Mouse (Mus musculus): ENCODE data around the gene Pnpla8.
"Not testable (repeated sequence)": the region's sequence is repeated elsewhere in the genome, so short reads cannot be mapped to it uniquely, and the experiment has no call there.

The Pnpla8 gene

GRCm38 (mm10) chr12:44221070-44221469, at the start of gene Pnpla8:
Pnpla8 (plus strand) TSS chr12:44221370.
- in situ Hi-C loops (cut with MboI; ENCODE audit: unreplicated experiment in 2 of 2), result not testable (repeated sequence)

- in situ Hi-C loops (cut with MboI; ENCODE audit: unreplicated experiment in 2 of 2), result loop anchor here in 1 of 2 experiments (10.0 kb wide), 1 partner anchor 1182 kb away; no protein-coding TSS in a partner anchor
Measured at GRCm38 (mm10) chr12:44176331-44177037, 44.7 kb upstream of the Pnpla8 start.

GRCm38 (mm10) chr12:44177038-44177355, 44.2 kb upstream of the Pnpla8 start:
- in situ Hi-C loops (cut with MboI; ENCODE audit: unreplicated experiment in 2 of 2), result loop anchor here in 1 of 2 experiments (10.0 kb wide), 1 partner anchor 1182 kb away; no protein-coding TSS in a partner anchor

GRCm38 (mm10) chr12:44181081-44181982, 39.8 kb upstream of the Pnpla8 start:
- in situ Hi-C loops (cut with MboI; ENCODE audit: unreplicated experiment in 2 of 2), result no loop called here

- in situ Hi-C loops (cut with MboI; ENCODE audit: unreplicated experiment in 2 of 2), result no loop called here
Measured at GRCm38 (mm10) chr12:44197873-44198525, 23.2 kb upstream of the Pnpla8 start.

- in situ Hi-C loops (cut with MboI; ENCODE audit: unreplicated experiment in 2 of 2), result loop anchor here (5.0 to 10.0 kb wide), 3 partner anchors 33 to 336 kb away; no protein-coding TSS in a partner anchor
Measured at GRCm38 (mm10) chr12:44209141-44209823, 11.9 kb upstream of the Pnpla8 start.

GRCm38 (mm10) chr12:44209824-44210752, 11.1 kb upstream of the Pnpla8 start, which contains the start of gene Dnajb9:
Dnajb9 (minus strand) TSS chr12:44210326.
- in situ Hi-C loops (cut with MboI; ENCODE audit: unreplicated experiment in 2 of 2), result loop anchor here (5.0 to 10.0 kb wide), 4 partner anchors 32 to 335 kb away; no protein-coding TSS in a partner anchor

GRCm38 (mm10) chr12:44211555-44211954, 9.6 kb upstream of the Pnpla8 start:
- in situ Hi-C loops (cut with MboI; ENCODE audit: unreplicated experiment in 2 of 2), result loop anchor here in 1 of 2 experiments (10.0 kb wide), 1 partner anchor 53 kb away; no protein-coding TSS in a partner anchor

- in situ Hi-C loops (cut with MboI; ENCODE audit: unreplicated experiment in 2 of 2), result no loop called here
Measured at GRCm38 (mm10) chr12:44221651-44222356, 634 bp downstream of the Pnpla8 start.

- in situ Hi-C loops (cut with MboI; ENCODE audit: unreplicated experiment in 2 of 2), result no loop called here
Measured at GRCm38 (mm10) chr12:44223044-44223443, 1.9 kb downstream of the Pnpla8 start.

- in situ Hi-C loops (cut with MboI; ENCODE audit: unreplicated experiment in 2 of 2), result no loop called here
Measured at GRCm38 (mm10) chr12:44224650-44225049, 3.5 kb downstream of the Pnpla8 start.

GRCm38 (mm10) chr12:44241090-44241489, 19.9 kb downstream of the Pnpla8 start:
- in situ Hi-C loops (cut with MboI; ENCODE audit: unreplicated experiment in 2 of 2), result loop anchor here in 1 of 2 experiments (5.0 kb wide), 1 partner anchor 34 kb away; no protein-coding TSS in a partner anchor

- in situ Hi-C loops (cut with MboI; ENCODE audit: unreplicated experiment in 2 of 2), result loop anchor here in 1 of 2 experiments (5.0 kb wide), 1 partner anchor 35 kb away; no protein-coding TSS in a partner anchor
Measured at GRCm38 (mm10) chr12:44242407-44242806, 21.2 kb downstream of the Pnpla8 start.

- in situ Hi-C loops (cut with MboI; ENCODE audit: unreplicated experiment in 2 of 2), result no loop called here
Measured at GRCm38 (mm10) chr12:44245739-44246138, 24.6 kb downstream of the Pnpla8 start.

GRCm38 (mm10) chr12:44248309-44248977, 27.3 kb downstream of the Pnpla8 start:
- in situ Hi-C loops (cut with MboI; ENCODE audit: unreplicated experiment in 2 of 2), result no loop called here

- in situ Hi-C loops (cut with MboI; ENCODE audit: unreplicated experiment in 2 of 2), result loop anchor here in 1 of 2 experiments (10.0 kb wide), 1 partner anchor 48 kb away; the partner anchor contains the start of gene Dnajb9
Measured at GRCm38 (mm10) chr12:44262612-44263011, 41.4 kb downstream of the Pnpla8 start.

- in situ Hi-C loops (cut with MboI; ENCODE audit: unreplicated experiment in 2 of 2), result loop anchor here (5.0 to 10.0 kb wide), 2 partner anchors 51 to 58 kb away; partner anchors contain the start of gene Dnajb9 (in 1 of the 2)
Measured at GRCm38 (mm10) chr12:44265651-44266050, 44.5 kb downstream of the Pnpla8 start.
